Mouse (Mus musculus): ENCODE measurements around the gene Slc22a14.
"Not testable (repeated sequence)": the region's sequence is repeated elsewhere in the genome, so short reads cannot be mapped to it uniquely, and the experiment has no call there.

The Slc22a14 gene

DNA sequence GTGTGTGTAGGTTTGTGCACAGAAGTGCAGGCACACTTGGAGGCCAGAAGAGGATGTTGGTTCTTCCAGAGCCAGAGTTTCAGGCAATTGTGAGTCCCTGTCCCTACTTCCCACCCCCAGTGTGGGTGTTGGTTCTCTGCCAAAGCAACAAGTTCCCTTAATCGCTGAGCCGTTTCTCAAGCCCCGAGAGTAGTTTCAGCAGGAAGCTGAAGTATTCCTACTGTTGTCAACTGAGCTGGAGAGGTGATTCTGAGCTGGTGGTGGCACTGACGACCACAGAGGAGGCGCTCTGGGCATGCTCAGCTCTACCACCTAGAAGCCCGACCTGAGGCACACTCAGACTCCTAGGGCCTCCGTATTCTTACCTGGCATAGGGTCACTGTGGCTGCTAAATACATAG lies at the start of gene Slc22a14:
Gene Slc22a14 (minus strand): TSS at position 270 of the 400 bp plus-strand sequence.
- peak in 1 of 2 experiments; percentile 29 for DNase-seq (ENCODE audit: low spot score in 2 of 2)

- DNase-seq (ENCODE audit: low spot score in 2 of 2): no peak
These were observed 44.5 kb upstream of the Slc22a14 start for GRCm38 (mm10) chr9:119409864-119410263.

DNA sequence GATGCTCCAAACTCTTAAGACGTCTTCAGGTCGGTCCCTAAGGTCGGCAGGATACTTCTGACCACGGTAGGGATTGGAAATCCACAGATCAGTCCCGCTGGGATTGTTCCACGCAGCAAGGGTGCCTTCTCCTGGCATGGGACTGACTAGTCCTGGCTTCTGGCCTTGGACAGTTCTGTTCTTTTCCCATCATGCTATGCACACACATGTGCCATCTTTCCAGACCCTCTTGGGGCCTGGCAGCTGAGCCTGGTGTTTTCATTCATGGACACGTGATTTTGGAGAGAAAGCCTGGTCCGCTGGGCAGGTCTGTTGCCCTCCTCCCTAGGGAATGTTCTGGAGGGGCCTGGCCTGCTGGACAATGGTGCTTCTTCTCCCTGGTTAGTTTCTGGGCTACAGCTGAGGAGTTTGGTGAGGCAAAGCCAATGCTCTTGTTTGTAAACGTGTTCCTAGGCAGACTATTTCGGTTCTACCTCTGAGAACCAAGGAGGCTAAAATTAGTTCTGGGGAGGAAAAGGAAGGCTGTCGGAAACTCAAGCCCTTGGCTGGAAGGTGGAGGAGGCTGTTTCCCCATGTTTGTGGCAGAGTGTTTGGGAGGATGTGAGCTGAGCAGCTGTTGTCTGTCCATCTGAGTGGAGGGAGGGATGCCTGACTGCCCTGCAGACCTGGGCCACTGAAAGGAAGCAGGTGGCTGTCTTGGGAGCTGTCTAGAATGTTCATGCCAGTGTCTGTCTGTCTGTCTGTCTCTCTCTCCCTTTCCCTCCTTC lies 43.7 kb upstream of the Slc22a14 start:
- DNase-seq (ENCODE audit: low spot score in 2 of 2): peak; percentile 20 to 32

DNA sequence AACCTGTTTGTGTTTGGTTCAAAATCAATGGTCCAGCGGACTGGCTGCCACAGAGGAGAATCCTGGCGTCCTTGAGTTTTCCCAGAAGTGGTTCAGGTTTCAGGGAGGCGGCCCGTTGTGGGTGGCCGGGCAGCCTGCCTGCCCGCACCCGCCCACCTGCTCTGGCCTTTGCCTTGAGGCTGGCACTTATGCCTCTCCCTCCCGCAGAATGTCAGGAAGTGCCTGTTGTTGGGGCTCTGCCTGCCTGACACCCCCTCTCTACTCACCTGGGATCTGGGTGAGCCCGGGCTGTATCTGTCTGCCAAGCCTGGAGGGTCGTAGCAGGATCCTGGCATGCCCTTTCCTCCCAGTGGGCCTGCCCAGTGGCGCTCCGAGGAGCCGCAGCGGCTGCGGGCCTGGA lies 42.5 kb upstream of the Slc22a14 start:
- DNase-seq (ENCODE audit: low spot score in 2 of 2): no peak

DNA sequence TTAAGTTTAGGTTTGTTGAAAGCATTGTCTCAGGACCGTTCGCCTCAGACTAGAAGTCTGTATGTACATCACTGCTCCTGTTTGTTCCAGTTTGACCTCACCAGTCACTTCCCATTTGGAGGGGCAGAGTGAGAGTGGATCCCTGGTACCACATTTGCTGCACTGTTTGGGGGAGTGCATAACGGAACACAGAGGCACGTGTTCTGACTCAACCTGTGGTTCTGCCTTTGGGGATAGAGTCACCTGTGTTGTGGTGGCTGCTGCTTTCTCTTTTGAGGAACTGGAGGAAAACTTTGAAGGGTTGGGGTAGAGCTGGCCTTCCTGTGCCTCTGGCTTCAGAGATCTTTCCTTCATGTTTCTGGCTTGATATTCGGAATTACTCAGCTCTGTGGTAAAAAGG lies 38.7 kb upstream of the Slc22a14 start:
- DNase-seq (ENCODE audit: low spot score in 2 of 2): no peak

DNA sequence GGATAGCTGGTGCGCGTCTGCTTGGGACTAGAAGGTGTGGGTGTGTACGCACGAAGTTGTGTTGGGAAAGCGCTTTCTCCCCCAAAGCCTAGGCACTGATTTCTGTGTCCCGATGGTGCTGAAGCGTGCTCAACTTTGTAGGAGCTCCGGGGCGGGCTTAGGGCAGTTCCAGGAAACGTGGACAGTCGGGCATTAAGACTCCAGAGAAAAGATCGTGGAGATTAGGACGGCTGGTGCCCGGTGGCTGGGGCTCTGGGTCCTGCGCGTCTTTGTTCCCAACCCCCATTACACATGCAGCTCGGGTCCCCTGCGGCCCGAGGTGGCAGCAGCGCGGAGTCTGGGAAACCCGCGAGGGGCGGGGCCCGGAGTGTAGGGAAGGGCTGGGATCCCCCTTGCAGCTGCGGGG lies 37.9 kb upstream of the Slc22a14 start:
- DNase-seq (ENCODE audit: low spot score in 2 of 2): peak; percentile 19 to 40

- peak; percentile 29 to 49 for DNase-seq (ENCODE audit: low spot score in 2 of 2)
These were observed 37.2 kb upstream of the Slc22a14 start for GRCm38 (mm10) chr9:119402253-119403235.

DNA sequence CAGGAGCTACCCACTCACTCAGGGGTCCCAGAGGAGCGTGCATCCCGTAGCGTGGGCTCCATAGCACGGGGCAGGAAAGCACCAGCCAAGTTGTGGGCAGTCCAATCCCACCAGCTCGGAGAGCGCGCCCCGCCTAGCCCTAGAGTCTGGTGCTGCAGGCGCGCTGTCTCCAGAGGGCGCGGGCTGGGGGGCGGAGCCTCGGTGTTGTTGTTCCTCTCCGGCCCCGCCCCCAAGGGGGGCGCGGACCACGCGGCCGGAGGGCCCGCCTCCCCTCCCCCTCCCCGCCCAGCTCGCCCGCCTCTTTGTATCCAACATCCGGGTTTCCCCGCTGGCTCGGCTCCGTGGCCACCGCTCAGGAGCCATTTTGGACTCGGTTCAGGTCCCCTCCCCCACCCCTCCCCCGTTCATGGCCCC lies 36.5 kb upstream of the Slc22a14 start, which contains the start of gene Acvr2b:
Gene Acvr2b (plus strand): TSS at position 318 of the 414 bp plus-strand sequence.
- peak; percentile 87 to 93 for DNase-seq (ENCODE audit: low spot score in 2 of 2)

GRCm38 (mm10) chr9:119401351-119401750 lies 36.0 kb upstream of the Slc22a14 start:
- peak in 1 of 2 experiments; percentile 46 for DNase-seq (ENCODE audit: low spot score in 2 of 2)

DNA sequence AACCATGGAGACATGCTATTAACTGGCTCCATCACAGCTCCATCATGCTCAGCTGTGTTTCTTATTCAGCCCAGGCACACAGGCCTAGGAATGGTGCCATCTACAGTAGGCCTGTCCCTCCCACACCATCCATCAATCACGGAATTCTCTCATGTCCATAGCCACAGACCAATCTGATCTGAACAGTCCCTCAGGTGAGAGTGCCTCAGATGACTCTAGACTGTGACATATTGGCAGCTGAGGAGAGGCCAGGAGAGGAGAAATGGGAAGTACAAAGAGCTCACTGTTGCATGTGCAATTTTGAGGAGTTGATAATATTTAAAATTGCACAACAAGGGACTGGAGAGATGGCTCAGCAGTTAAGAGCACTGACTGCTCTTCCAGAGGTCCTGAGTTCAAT lies 29.5 kb upstream of the Slc22a14 start:
- no peak for DNase-seq (ENCODE audit: low spot score in 2 of 2)

DNA sequence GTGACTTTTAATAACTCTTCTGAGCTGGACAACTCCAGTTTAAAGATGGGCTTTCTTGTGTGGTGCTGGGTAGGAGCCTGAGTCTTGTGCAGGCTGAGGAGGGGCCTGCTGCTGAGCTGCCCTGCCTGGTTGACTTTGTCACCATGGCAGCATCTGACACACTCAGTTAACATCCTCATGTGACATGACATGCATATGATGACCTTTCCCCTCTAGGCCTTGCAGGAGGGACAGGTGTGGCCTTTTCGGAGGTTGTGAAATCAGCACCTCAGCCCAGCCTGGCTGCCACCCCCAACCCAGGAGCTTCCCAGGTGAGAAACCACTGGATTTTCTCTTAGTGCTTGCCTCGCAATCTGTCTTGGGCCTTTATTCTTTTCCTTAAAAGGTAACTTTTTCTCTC lies 24.9 kb upstream of the Slc22a14 start:
- no peak for DNase-seq (ENCODE audit: low spot score in 2 of 2)

DNA sequence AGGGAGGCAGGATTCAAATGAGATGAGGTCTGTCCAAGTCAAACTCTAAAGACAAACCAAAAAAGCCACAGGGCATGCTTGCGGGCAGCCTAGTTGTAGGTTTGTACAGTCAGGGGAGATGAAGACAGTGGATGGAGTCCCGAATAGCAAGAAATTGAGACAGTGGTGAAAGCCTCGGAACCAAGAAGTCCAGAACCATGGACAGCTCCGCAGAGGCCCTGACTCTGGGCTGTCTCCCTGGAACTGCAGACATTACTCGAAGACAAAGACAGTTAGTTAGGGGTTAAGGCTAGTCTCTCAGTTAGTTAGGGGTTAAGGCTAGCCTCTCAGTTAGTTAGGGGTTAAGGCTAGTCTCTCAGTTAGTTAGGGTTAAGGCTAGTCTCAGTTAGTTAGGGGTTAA lies 23.6 kb upstream of the Slc22a14 start:
- no peak for DNase-seq (ENCODE audit: low spot score in 2 of 2)

- DNase-seq (ENCODE audit: low spot score in 2 of 2): peak; percentile 20 to 29
These were observed 17.2 kb upstream of the Slc22a14 start for GRCm38 (mm10) chr9:119382603-119383002.

GRCm38 (mm10) chr9:119378231-119378630 lies 12.9 kb upstream of the Slc22a14 start:
- DNase-seq (ENCODE audit: low spot score in 2 of 2): no peak

DNA sequence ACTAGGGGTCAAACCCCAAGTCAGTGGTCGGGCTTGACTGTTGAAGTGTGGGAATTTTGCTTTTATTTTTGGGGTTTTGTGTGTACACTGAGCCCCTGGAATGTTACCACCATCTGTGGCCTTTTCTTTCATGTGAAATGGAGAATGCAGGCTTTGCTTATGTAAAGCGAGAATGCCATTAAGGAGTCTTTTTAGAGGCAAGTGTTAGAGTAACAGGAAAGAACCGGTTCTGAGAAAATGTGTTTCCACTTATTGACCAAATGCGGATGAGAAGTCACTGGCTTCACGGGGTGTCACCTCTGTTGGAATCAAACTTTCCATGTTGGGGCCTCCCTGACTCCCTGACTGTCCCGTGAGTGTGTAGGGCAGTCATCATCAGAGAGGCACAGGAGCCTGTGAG lies 10.2 kb upstream of the Slc22a14 start:
- DNase-seq (ENCODE audit: low spot score in 2 of 2): no peak

GRCm38 (mm10) chr9:119375008-119375407 lies 9.7 kb upstream of the Slc22a14 start:
- no peak for DNase-seq (ENCODE audit: low spot score in 2 of 2)

- DNase-seq (ENCODE audit: low spot score in 2 of 2): no peak
These were observed 5.9 kb upstream of the Slc22a14 start for GRCm38 (mm10) chr9:119371251-119371650.

DNA sequence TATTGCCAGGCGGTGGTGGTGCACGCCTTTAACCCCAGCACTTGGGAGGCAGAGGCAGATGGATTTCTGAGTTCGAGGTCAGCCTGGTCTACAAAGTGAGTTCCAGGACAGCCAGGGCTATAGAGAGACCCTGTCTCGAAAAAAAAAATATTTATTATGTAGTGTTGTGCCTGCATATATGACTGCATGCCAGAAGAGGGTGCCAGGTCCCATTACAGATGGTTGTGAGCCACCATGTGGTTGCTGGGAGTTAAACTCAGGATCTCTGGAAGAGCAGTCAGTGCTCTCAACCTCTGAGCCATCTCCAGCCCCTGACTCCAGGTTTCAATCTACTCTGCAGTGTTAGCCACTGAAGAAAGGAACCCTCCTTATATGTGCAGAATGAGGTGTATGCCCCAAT lies 5.4 kb upstream of the Slc22a14 start:
- DNase-seq (ENCODE audit: low spot score in 2 of 2): not testable (repeated sequence)

GRCm38 (mm10) chr9:119368367-119368766 lies 3.0 kb upstream of the Slc22a14 start:
- DNase-seq (ENCODE audit: low spot score in 2 of 2): no peak

DNA sequence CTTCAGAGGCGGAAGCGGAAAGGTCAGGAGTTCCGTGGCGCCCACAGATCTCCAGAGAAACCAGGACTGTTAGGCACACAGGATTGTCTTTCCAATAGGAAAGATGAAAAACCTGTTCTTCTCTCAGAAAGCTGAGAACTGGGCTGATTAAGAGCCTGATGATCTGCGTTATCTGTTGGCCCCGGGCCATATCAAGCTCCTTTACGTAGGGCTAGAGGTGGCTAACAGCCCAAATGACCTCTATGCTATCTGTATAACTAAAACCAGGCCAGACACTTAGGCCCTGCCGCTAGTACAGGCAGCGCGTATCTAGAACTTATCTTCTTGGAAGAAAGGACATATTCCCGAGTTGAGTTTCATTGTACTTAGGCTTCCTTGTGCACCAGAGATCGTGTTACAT lies 2.1 kb downstream of the Slc22a14 start:
- no peak for DNase-seq (ENCODE audit: low spot score in 2 of 2)

GRCm38 (mm10) chr9:119361416-119361815 lies 3.9 kb downstream of the Slc22a14 start:
- no peak for DNase-seq (ENCODE audit: low spot score in 2 of 2)

DNA sequence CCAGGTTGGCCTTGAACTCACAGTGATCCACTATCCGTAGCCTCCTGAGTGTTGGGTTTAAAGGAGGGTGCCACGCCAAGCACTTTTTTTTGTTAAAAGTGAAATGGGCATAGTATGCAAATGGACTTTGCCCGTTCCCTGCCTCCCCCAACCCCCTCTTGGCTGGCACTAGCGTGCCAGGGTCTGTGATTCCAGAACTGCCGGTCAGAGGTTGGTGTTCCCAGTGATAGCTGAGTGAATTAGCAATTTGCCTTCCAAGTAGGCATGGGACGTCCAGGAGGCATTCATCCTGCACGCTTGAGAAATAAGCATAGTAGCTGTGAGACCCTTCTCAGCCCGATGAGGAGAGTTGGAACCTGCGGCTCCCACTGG lies 7.3 kb downstream of the Slc22a14 start:
- no peak for DNase-seq (ENCODE audit: low spot score in 2 of 2)

Measured in right cerebral cortex, adult 2 months (tissue).